Mouse (Mus musculus): ENCODE data around the gene Itgav. TPM values are rescaled to one million over a fixed set of nuclear protein-coding genes. Genes with fewer than 3 reads are reported as not detected.

Itgav gene
- total and polyA plus RNA-seq, 3 experiments = 14.2 to 38.5 (median 32.9) TPM

GRCm38 (mm10) chr2:83742210-83742609, 18.0 kb downstream of the Itgav start:
- 39% methylated on average over 9 of the region's 9 CpGs for WGBS
- H3K9ac ChIP-seq (ENCODE audit: low read depth, low read length) = no peak overlapping the region
- H3K36me3 ChIP-seq (ENCODE audit: control insufficient read depth, insufficient read depth, low read length) = no peaks in the 10 kb centered on the region; the same call in 1 of the 2 replicates
- no peak overlapping the region for H3K27ac ChIP-seq
- intact Hi-C loops (cut with DNase I) = no loop called here
- no peak overlapping the region for H3K4me3 ChIP-seq
- H3K27me3 ChIP-seq (ENCODE audit: control insufficient read depth, insufficient read depth, low read length) = no peaks in the 10 kb centered on the region
- TF ChIP-seq CTCF (IDR thresholded peaks at IDR 0.05) (no peak), POLR2A (IDR thresholded peaks at IDR 0.05; ENCODE audit: insufficient read depth, low read depth, low read length) (no peak), EP300 (IDR thresholded peaks at IDR 0.05; ENCODE audit: insufficient read depth, low read depth, low read length) (no peak)
- peaks cover 6% of the 10 kb centered on the region for H3K4me1 ChIP-seq (ENCODE audit: control insufficient read depth, insufficient read depth, low read length)
- DNase-seq = peak in 1 of 2 experiments; percentile 45
- no peaks in the 10 kb centered on the region for H3K79me2 ChIP-seq (replicated peaks; ENCODE audit: control insufficient read depth, insufficient read depth, low read length)

- H3K27me3 ChIP-seq (ENCODE audit: control insufficient read depth, insufficient read depth, low read length) = no peaks in the 10 kb centered on the region
- no peaks in the 10 kb centered on the region for H3K79me2 ChIP-seq (replicated peaks; ENCODE audit: control insufficient read depth, insufficient read depth, low read length)
- no peak overlapping the region for H3K9ac ChIP-seq (ENCODE audit: low read depth, low read length)
- DNase-seq = no peak
- H3K27ac ChIP-seq = no peak overlapping the region
- 96% methylated on average over 2 of the region's 2 CpGs for WGBS
- intact Hi-C loops (cut with DNase I) = no loop called here
- H3K36me3 ChIP-seq (ENCODE audit: control insufficient read depth, insufficient read depth, low read length) = no peaks in the 10 kb centered on the region; the same call in 1 of the 2 replicates
- TF ChIP-seq POLR2A (IDR thresholded peaks at IDR 0.05; ENCODE audit: insufficient read depth, low read depth, low read length) (no peak), CTCF (IDR thresholded peaks at IDR 0.05) (no peak)
- H3K4me3 ChIP-seq = no peak overlapping the region
- peaks cover 6% of the 10 kb centered on the region for H3K4me1 ChIP-seq (ENCODE audit: control insufficient read depth, insufficient read depth, low read length)
Observed at GRCm38 (mm10) chr2:83742836-83743235, 18.6 kb downstream of the Itgav start.

- H3K9ac ChIP-seq (ENCODE audit: low read depth, low read length) = no peak overlapping the region
- TF ChIP-seq POLR2A (IDR thresholded peaks at IDR 0.05; ENCODE audit: insufficient read depth, low read depth, low read length) (no peak), EP300 (IDR thresholded peaks at IDR 0.05; ENCODE audit: insufficient read depth, low read depth, low read length) (no peak), CTCF (IDR thresholded peaks at IDR 0.05) (no peak)
- 51% methylated on average over 9 of the region's 9 CpGs for WGBS
- H3K4me3 ChIP-seq = no peak overlapping the region
- H3K27me3 ChIP-seq (ENCODE audit: control insufficient read depth, insufficient read depth, low read length) = no peaks in the 10 kb centered on the region
- no peak for DNase-seq
- H3K36me3 ChIP-seq (ENCODE audit: control insufficient read depth, insufficient read depth, low read length) = no peaks in the 10 kb centered on the region; the same call in 1 of the 2 replicates
- peaks cover 6% of the 10 kb centered on the region for H3K4me1 ChIP-seq (ENCODE audit: control insufficient read depth, insufficient read depth, low read length)
- intact Hi-C loops (cut with DNase I) = no loop called here
- no peak overlapping the region for H3K27ac ChIP-seq
- H3K79me2 ChIP-seq (replicated peaks; ENCODE audit: control insufficient read depth, insufficient read depth, low read length) = no peaks in the 10 kb centered on the region; the same call in 1 of the 2 replicates
Observed at GRCm38 (mm10) chr2:83744276-83744952, 20.2 kb downstream of the Itgav start.

- Histone ChIP-seq H3K4me3 (no peak overlapping the region), H3K27ac (no peak overlapping the region), H3K4me1 (ENCODE audit: control insufficient read depth, insufficient read depth, low read length) (peaks cover 5% of the 10 kb centered on the region), H3K27me3 (ENCODE audit: control insufficient read depth, insufficient read depth, low read length) (no peaks in the 10 kb centered on the region), H3K9ac (ENCODE audit: low read depth, low read length) (no peak overlapping the region), H3K36me3 (ENCODE audit: control insufficient read depth, insufficient read depth, low read length) (no peaks in the 10 kb centered on the region; the same call in 1 of the 2 replicates), H3K79me2 (replicated peaks; ENCODE audit: control insufficient read depth, insufficient read depth, low read length) (no peaks in the 10 kb centered on the region; the same call in 1 of the 2 replicates)
- no peak for DNase-seq
- WGBS = 63% methylated on average over 6 of the region's 6 CpGs
- intact Hi-C loops (cut with DNase I) = no loop called here
- TF ChIP-seq POLR2A (IDR thresholded peaks at IDR 0.05; ENCODE audit: insufficient read depth, low read depth, low read length) (no peak), EP300 (IDR thresholded peaks at IDR 0.05; ENCODE audit: insufficient read depth, low read depth, low read length) (no peak), CTCF (IDR thresholded peaks at IDR 0.05) (no peak)
Observed at GRCm38 (mm10) chr2:83745257-83745656, 21.1 kb downstream of the Itgav start.

- no peak for TF ChIP-seq EP300 (IDR thresholded peaks at IDR 0.05; ENCODE audit: insufficient read depth, low read depth, low read length)
- TF ChIP-seq POLR2A (IDR thresholded peaks at IDR 0.05; ENCODE audit: insufficient read depth, low read depth, low read length) = no peak
- TF ChIP-seq CTCF (IDR thresholded peaks at IDR 0.05) = no peak
- H3K4me3 ChIP-seq = no peak overlapping the region
- no peaks in the 10 kb centered on the region; the same call in 1 of the 2 replicates for H3K79me2 ChIP-seq (replicated peaks; ENCODE audit: control insufficient read depth, insufficient read depth, low read length)
- no peak for DNase-seq
- H3K27me3 ChIP-seq (ENCODE audit: control insufficient read depth, insufficient read depth, low read length) = no peaks in the 10 kb centered on the region
- no peak overlapping the region for H3K9ac ChIP-seq (ENCODE audit: low read depth, low read length)
- intact Hi-C loops (cut with DNase I) = no loop called here
- no peaks in the 10 kb centered on the region for H3K36me3 ChIP-seq (ENCODE audit: control insufficient read depth, insufficient read depth, low read length)
- H3K27ac ChIP-seq = no peak overlapping the region
- WGBS = 95% methylated on average over 10 of the region's 10 CpGs
- peaks cover 2% of the 10 kb centered on the region for H3K4me1 ChIP-seq (ENCODE audit: control insufficient read depth, insufficient read depth, low read length)
Observed at GRCm38 (mm10) chr2:83748581-83749118, 24.5 kb downstream of the Itgav start.

- no peak overlapping the region for H3K27ac ChIP-seq
- H3K27me3 ChIP-seq (ENCODE audit: control insufficient read depth, insufficient read depth, low read length) = no peaks in the 10 kb centered on the region
- no peaks in the 10 kb centered on the region; the same call in 1 of the 2 replicates for H3K79me2 ChIP-seq (replicated peaks; ENCODE audit: control insufficient read depth, insufficient read depth, low read length)
- WGBS = 52% methylated on average over 5 of the region's 5 CpGs
- no peak overlapping the region for H3K4me3 ChIP-seq
- intact Hi-C loops (cut with DNase I) = no loop called here
- no peak overlapping the region for H3K9ac ChIP-seq (ENCODE audit: low read depth, low read length)
- TF ChIP-seq EP300 (IDR thresholded peaks at IDR 0.05; ENCODE audit: insufficient read depth, low read depth, low read length) = no peak
- no peak for TF ChIP-seq POLR2A (IDR thresholded peaks at IDR 0.05; ENCODE audit: insufficient read depth, low read depth, low read length)
- TF ChIP-seq CTCF (IDR thresholded peaks at IDR 0.05) = no peak
- no peaks in the 10 kb centered on the region for H3K36me3 ChIP-seq (ENCODE audit: control insufficient read depth, insufficient read depth, low read length)
- H3K4me1 ChIP-seq (ENCODE audit: control insufficient read depth, insufficient read depth, low read length) = no peaks in the 10 kb centered on the region
- no peak for DNase-seq
Observed at GRCm38 (mm10) chr2:83753008-83753407, 28.8 kb downstream of the Itgav start.

All from heart, adult 2 months (tissue).